Comparison of ENCODE assay signal across 8 mouse cellular contexts in the genomic region with DNA sequence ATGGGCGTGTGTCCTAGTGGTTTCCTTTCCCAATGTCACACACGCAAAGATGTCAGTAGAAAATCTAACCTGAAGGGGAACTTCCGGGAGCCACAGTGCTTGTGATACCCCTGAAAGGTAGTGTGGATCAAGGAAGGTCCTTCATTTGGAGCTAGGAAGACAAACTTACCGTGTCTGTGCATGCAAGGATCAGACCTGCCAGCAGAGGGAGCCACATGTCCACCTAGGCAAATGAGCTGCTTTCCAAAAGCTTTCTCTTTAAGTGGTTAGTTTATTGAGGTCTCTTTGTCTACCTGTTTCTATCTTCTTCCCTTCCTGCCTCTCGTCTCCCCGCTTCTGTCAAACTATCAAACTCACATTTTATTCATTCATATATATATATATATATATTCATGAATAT. TPM values are rescaled to one million over a fixed set of nuclear protein-coding genes. Genes with fewer than 3 reads are reported as not detected.
DNase-seq lines count a peak whose midpoint lies in the region; ATAC-seq and TF ChIP-seq lines count a peak whose summit lies in the region.

No protein-coding gene starts in this region.

- TF ChIP-seq CTCF in kidney, adult 2 months (conservative IDR thresholded peaks at IDR 0.05; ENCODE audit: insufficient read depth, insufficient read length, low read depth, low read length), result peak; percentile 99
- TF ChIP-seq CTCF in bone marrow, adult 2 months (IDR thresholded peaks at IDR 0.05; ENCODE audit: control insufficient read depth, insufficient read depth, low read length), result peak; percentile 99

- no peak overlapping the region for H3K27ac ChIP-seq in kidney, adult 2 months (ENCODE audit: insufficient read depth, low read depth, low read length)
- no peak overlapping the region for H3K27ac ChIP-seq in kidney, embryonic 14.5 days (ENCODE audit: low read depth, low read length)
- peak overlapping the region; percentile 87 for H3K27ac ChIP-seq in bone marrow, adult 2 months (ENCODE audit: control insufficient read depth, insufficient read depth, low read depth, low read length, poor library complexity)

- H3K9me3 ChIP-seq in kidney, embryonic 14.5 days (ENCODE audit: control insufficient read depth, low read length), result no peaks in the 10 kb centered on the region
- H3K9me3 ChIP-seq in erythroblast, embryonic 14.5 days (ENCODE audit: control insufficient read depth, low read length), result peaks cover 5% of the 10 kb centered on the region

- intact Hi-C loops in left cerebral cortex, postnatal 36 days (cut with DNase I), result loop anchor here (1.0 kb wide), 1 partner anchor 143 kb away; no protein-coding TSS in a partner anchor

- H3K36me3 ChIP-seq in kidney, adult 2 months (ENCODE audit: control insufficient read depth, insufficient read depth, low read length), result no peaks in the 10 kb centered on the region
- peaks cover 4% of the 10 kb centered on the region; the same call in 1 of the 2 replicates for H3K36me3 ChIP-seq in kidney, embryonic 14.5 days (ENCODE audit: control insufficient read depth, insufficient read depth, low read length)
- peaks cover 31% of the 10 kb centered on the region for H3K36me3 ChIP-seq in erythroblast, embryonic 14.5 days (ENCODE audit: control insufficient read depth)

- ATAC-seq in kidney, embryonic 14.5 days (ENCODE audit: low FRiP score, low TSS enrichment), result no peak

- no peaks in the 10 kb centered on the region for H3K27me3 ChIP-seq in kidney, adult 2 months (replicated peaks; ENCODE audit: control insufficient read depth, insufficient read depth, low read length)
- no peaks in the 10 kb centered on the region for H3K27me3 ChIP-seq in kidney, embryonic 14.5 days (ENCODE audit: control insufficient read depth, insufficient read depth, low read length)
- no peaks in the 10 kb centered on the region for H3K27me3 ChIP-seq in erythroblast, embryonic 14.5 days (ENCODE audit: control insufficient read depth)

- no peak overlapping the region for H3K4me3 ChIP-seq in kidney, adult 2 months (ENCODE audit: insufficient read depth, low read depth, low read length)
- H3K4me3 ChIP-seq in kidney, embryonic 14.5 days (ENCODE audit: low read length), result no peak overlapping the region
- H3K4me3 ChIP-seq in bone marrow, adult 2 months (replicated peaks; ENCODE audit: control insufficient read depth, low read depth, low read length), result no peak overlapping the region
- H3K4me3 ChIP-seq in erythroblast, embryonic 14.5 days (replicated peaks), result peak overlapping the region; percentile 39

- no peaks in the 10 kb centered on the region for H3K4me1 ChIP-seq in kidney, adult 2 months (ENCODE audit: control insufficient read depth, insufficient read depth, low read length)
- H3K4me1 ChIP-seq in kidney, embryonic 14.5 days (ENCODE audit: control insufficient read depth, insufficient read depth, low read length), result 0 out of 2 replicates have a peak, but pooled peaks cover 4% of the 10 kb centered on the region
- no peaks in the 10 kb centered on the region for H3K4me1 ChIP-seq in bone marrow, adult 2 months (ENCODE audit: control insufficient read depth, insufficient read depth, low read length)
- peaks cover 37% of the 10 kb centered on the region for H3K4me1 ChIP-seq in erythroblast, embryonic 14.5 days (ENCODE audit: control insufficient read depth)

- no peak overlapping the region for H3K9ac ChIP-seq in kidney, embryonic 14.5 days (ENCODE audit: low read depth, low read length)

- 16% methylated on average over 6 of the region's 6 CpGs for WGBS in kidney, adult 2 months
- 20% methylated on average over 6 of the region's 6 CpGs for WGBS in kidney, embryonic 14.5 days
- 11% methylated on average over 6 of the region's 6 CpGs for WGBS in bone marrow, adult 2 months

- TF ChIP-seq POLR2A in kidney, adult 2 months (IDR thresholded peaks at IDR 0.05; ENCODE audit: low read depth, low read length), result no peak
- no peak for TF ChIP-seq POLR2A in bone marrow, adult 2 months (IDR thresholded peaks at IDR 0.05; ENCODE audit: borderline replicate concordance, control insufficient read depth, low read depth, low read length)

- no peak overlapping the region for H3K4me2 ChIP-seq in kidney, embryonic 14.5 days (replicated peaks; ENCODE audit: low read depth, low read length)

- peak; percentile 87 for DNase-seq in kidney, adult 2 months
- DNase-seq in hindlimb bud, embryonic 11.5 days (ENCODE audit: extremely low spot score, low read depth, low spot score), result peak; percentile 86
- DNase-seq in left cerebral cortex, postnatal 36 days (ENCODE audit: low spot score in 2 of 2), result peak; percentile 72 to 82
- DNase-seq in naive thymus-derived CD4-positive, alpha-beta T cell, adult 2 months (ENCODE audit: low read depth), result peak; percentile 91
- peak; percentile 70 for DNase-seq in testis, postnatal 14 days (ENCODE audit: low spot score)

RNA-seq across cellular contexts. Expression of gene Rac1, which starts 40.0 kb away (rescaled TPM):
- 259 and 277 TPM in 2 replicates for polyA plus RNA-seq in kidney, adult 2 months (2012; rRNA removed)
- polyA plus RNA-seq in kidney, embryonic 14.5 days (2014; fragmentation: Nextera tagmentation; extraction: Ambion mirVana), result 439 and 578 TPM in 2 replicates
- polyA plus RNA-seq in bone marrow, adult 2 months (2011; ENCODE audit: insufficient read depth, insufficient read length, low replicate concordance, missing spikeins), result 75.0 and 92.5 TPM in 2 replicates
- 7.6 and 8.1 TPM in 2 replicates for polyA plus RNA-seq in erythroblast, embryonic 14.5 days (2012)
- total RNA-seq in left cerebral cortex, postnatal 36 days (2021), result 100 to 1,000 TPM; 357 to 364 TPM

RNA-seq across cellular contexts. Expression of gene Cyth3, which starts 54.4 kb away (rescaled TPM):
- polyA plus RNA-seq in kidney, adult 2 months (2012; rRNA removed), result 22.8 and 25.0 TPM in 2 replicates
- 35.7 and 64.9 TPM in 2 replicates for polyA plus RNA-seq in kidney, embryonic 14.5 days (2014; fragmentation: Nextera tagmentation; extraction: Ambion mirVana)
- polyA plus RNA-seq in bone marrow, adult 2 months (2011; ENCODE audit: insufficient read depth, insufficient read length, low replicate concordance, missing spikeins), result 19.7 and 20.4 TPM in 2 replicates
- polyA plus RNA-seq in erythroblast, embryonic 14.5 days (2012), result 2.5 and 3.2 TPM in 2 replicates
- total RNA-seq in left cerebral cortex, postnatal 36 days (2021), result 10 to 100 TPM; 37.4 to 39.6 TPM
